Mouse (Mus musculus) heart, adult 18-20 months (tissue): ENCODE data around the gene Tubb5. TPM values are rescaled to one million over a fixed set of nuclear protein-coding genes. Genes with fewer than 3 reads are reported as not detected.

ENCODE experiments used
- DNase-seq, 2 experiments: peaks; one replicate each; pipeline ENCODE4 v3.0.0; 2021 to 2022; ENCODE audit warnings: mixed read lengths in 1 of 2
- total RNA-seq, 2 experiments: library from RNA; stranded (reverse); gene quantifications; 2 replicates each; pipeline ENCODE4 v1.2.3; 2021

The Tubb5 gene
- total RNA-seq, 2 experiments from 2014 or later: 89.4 to 92.2 TPM

DNA sequence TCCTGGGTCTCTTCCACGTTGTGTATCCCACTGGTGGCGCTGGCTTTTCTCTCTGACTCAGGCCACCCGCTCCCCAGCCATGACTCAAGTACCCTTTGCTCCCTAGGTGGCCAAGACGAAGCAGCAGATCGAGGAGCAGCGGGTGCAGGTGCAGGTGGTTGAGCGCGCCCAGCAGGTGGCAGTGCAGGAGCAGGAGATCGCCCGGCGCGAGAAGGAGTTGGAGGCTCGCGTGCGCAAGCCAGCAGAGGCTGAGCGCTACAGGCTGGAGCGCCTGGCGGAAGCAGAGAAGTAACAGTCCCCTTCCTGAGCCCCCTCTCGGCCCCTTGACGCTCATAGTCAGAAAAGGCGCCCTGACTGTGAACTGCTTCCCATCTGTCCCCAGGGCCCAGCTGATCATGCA lies 8.4 kb downstream of the Tubb5 start:
- DNase-seq: peak; percentile 86 to 87

- DNase-seq: no peak
These were observed 12.8 kb downstream of the Tubb5 start for GRCm38 (mm10) chr17:35825109-35825850.

DNA sequence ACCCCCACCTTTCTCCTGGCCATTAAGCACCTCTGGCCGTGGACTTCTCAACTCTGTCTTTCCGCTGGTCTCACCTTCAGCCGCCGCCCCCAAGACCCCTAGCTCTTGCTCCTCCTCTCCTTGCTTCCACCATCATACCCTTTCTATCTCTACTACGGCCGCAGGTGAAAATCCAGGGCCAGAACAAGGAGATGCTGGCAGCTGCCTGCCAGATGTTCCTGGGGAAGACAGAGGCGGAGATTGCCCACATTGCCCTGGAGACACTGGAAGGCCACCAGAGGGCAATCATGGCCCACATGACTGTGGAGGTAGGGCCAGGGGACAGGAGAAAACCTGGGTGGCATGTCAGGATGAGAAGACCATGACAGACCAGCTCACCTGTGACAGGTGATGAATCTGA lies 13.7 kb downstream of the Tubb5 start:
- peak in 1 of 2 experiments; percentile 52 for DNase-seq

DNA sequence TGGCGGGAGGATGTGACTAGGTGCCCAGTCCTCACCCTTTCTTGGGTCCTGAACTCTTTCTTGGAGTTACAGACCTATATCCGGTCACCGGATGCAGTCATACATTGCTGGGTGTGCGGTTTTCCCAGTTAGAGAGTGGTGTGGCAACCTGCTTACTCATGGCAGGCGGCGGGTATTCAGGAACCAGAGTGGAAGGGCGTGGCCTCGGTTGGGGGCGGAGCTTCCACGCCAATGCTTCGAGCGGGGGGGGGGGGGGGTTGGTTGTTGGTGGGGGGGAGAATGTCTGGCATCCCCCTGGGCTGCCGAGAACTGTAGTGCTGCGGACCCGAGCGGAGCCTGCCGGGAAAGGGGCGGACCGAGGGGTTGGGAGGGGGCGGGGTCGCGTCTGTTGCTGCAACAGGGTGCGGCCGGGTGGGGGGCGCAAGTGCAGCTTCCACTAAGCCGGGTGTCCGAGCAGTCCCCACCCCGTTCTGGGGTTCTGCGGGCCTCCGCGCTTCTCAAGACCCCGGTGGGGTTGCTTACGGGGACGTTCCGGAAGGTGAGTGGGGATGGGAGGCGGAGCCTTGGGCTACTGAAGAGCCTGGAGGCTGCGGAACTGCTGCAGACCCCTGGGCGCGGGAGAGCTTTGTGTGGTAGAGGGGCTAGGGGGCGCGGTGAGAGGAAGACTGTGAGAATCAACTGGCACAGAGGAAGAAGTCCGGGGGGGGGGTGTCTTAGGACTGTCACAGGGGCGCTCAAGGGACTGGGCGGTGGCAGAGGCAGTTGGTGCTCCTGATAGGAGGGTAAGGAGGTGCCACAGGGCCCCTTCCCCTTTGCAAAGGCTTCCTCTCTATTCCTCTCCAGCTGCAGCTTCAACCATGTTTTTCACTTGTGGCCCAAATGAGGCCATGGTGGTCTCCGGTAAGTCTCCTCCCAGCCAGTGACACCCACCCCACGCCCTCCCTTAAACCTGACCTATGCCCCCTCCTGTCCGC lies 14.9 kb downstream of the Tubb5 start, which contains the start of gene Flot1:
Gene Flot1 (plus strand): TSS at position 267 of the 974 bp plus-strand sequence.
- DNase-seq: peak; percentile 91 to 93

DNA sequence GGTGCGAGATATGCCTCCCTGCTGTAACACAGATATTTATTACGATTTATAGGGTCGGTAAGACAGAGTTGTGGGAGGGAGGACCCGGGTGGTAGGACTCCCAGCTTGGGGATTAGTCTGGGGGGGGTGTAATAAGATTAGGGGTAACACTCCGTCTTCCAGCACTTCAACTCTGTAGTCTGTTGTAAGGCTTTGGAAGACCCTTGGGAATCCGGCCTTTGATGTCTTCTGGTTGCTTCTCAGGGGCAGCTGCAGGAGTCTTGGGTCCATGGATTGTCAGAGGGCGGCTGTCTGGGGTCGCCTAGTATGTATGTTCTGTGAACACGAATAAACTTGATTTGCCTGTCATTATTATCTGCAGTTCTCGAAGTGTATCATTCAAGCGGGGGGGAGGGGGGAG lies 15.5 kb downstream of the Tubb5 start:
- no peak for DNase-seq

- peak; percentile 93 to 95 for DNase-seq
These were observed 16.4 kb downstream of the Tubb5 start, which contains the start of gene Ier3 for GRCm38 (mm10) chr17:35821439-35822430. Ier3 (plus strand) TSS chr17:35821684.

DNA sequence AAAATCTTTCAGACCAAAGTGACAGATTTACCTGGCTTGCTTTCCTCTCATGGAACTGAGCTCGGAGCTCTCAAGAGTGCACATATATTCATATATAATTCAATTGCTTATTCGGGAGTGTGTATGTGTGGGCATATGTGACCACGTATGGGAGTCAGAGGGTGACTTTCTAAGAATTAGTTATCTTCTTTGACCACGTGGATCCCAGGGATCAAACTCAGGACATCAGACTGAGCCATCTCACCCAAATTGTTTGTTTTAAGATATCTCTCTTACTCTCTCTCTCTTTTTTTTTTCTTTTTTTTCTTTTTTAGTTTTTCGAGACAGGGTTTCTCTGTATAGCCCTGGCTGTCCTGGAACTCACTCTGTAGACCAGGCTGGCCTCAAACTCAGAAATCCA lies 18.0 kb downstream of the Tubb5 start:
- no peak for DNase-seq

DNA sequence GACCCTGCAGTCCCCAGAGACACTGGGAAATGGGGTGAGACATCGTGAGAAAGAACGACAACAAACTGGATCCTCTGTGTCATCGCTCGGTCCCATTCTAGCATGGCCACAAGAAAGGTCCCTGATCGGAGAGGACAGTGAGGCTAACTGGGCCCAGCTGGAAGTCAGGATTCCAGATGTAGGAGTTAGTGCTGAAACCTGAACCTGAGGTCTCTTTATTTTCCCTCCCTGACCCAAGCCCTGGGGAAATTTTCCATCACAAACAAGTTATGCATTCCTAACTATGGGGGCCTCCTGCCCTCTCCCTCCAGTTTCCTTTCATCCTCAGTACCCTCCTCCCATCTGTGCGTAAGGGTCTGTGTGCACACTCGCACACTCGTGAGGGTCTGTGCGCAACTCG lies 20.9 kb downstream of the Tubb5 start:
- no peak for DNase-seq

- DNase-seq: no peak
These were observed 21.4 kb downstream of the Tubb5 start for GRCm38 (mm10) chr17:35816686-35817085.

DNA sequence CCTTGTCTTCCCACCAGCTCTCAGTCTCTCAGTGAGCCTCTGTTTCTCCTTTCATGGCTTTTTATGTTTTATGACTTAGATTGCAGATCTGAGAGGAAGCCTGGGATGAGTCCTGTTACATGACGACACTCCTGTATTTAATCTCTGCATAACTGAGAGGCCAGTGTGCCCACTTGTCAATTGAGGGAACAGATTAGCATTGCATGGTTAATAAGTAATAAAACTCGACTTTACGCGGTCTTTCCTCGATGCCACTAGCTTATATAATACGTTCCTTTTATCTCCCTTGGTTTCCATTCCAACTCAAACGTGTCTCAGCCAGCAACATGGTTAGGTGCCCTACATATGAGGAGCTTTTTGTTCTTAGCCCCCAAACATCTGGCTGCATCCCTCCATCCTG lies 22.3 kb downstream of the Tubb5 start:
- no peak for DNase-seq

- no peak for DNase-seq
These were observed 23.4 kb downstream of the Tubb5 start for GRCm38 (mm10) chr17:35814678-35815077.

- no peak for DNase-seq
These were observed 24.5 kb downstream of the Tubb5 start for GRCm38 (mm10) chr17:35813653-35814052.

DNA sequence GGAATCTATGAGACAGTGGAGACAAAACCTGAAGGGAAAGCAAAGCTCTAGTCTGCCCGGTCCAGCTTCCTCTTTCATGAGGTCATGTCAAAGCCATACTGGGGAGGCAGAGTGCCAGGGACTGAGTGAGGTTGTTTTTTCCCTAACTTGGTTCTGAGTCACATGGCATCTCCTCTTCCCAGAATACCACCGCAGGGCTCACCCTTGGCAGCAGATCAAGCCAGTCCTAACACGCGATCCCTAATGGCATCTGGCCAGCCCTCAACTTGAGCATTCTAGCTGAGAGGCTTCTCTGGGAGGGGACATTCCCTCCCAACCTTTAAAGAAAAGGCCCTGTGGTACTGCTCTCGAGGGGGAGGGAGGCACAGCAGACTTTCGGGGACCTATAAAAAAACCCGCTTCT lies 24.9 kb downstream of the Tubb5 start:
- peak; percentile 97 for DNase-seq

DNA sequence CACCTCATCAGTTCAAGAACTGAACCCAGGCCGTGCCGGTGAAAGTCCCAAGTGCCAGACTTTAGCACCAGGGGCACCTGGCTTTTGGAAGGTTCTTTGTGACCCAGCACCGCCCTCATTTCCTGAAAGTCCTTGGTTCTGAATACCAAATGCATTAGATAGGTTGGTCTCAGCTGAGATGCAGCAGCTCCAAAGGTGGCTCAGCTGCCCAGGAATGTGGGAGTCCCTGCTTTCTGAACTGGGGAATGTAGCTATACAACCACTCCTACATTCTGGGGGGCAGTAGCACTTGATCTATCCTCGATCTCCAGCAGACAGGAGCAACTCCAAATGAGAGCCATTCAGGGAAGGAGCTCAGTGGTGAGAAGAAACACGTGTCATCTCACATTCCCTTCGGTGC lies 25.4 kb downstream of the Tubb5 start:
- DNase-seq: no peak

DNA sequence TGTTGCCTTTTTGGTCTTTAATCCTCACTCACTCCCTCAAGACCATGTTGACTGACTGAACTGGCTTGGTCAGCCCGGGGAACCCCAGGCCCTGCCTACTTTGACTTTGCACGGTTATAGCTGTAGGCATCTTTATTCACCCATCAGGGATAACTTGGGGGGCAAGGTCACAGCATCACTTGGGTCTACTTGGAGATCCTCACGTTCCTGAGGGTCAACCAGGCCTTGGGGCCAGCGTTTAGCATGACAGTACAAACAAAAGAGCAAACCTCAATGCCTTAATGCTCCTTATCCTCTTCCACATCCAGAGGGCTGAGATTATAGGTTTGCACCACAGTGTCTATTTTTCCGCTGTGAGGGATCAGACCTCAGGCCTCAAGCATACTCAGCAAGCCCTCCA lies 25.8 kb downstream of the Tubb5 start:
- no peak for DNase-seq

GRCm38 (mm10) chr17:35810900-35811648 lies 27.0 kb downstream of the Tubb5 start:
- peak; percentile 53 to 54 for DNase-seq

DNA sequence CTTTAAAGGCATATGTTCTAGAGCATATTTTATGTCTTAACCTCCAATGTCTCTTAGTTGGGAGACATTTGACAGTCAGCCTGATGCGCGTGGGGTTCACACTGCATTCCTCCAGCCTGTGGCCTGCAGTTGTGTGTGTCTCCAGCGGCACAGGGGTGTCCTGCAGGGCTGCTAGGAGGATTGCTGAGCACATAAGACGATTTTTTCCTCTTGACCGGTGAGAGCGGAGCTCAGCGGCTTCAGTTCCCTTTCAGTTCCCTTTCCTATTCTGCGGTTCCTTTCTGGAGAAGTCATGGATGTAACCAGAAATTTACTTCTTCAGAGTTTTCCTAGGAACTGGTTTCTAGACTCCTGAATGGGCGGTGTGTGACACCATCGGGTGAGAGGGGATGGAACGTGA lies 28.7 kb downstream of the Tubb5 start:
- DNase-seq: no peak

- peak; percentile 84 to 91 for DNase-seq
These were observed 30.0 kb downstream of the Tubb5 start for GRCm38 (mm10) chr17:35808073-35808472.

- DNase-seq: no peak
These were observed 34.2 kb downstream of the Tubb5 start for GRCm38 (mm10) chr17:35803858-35804399.

DNA sequence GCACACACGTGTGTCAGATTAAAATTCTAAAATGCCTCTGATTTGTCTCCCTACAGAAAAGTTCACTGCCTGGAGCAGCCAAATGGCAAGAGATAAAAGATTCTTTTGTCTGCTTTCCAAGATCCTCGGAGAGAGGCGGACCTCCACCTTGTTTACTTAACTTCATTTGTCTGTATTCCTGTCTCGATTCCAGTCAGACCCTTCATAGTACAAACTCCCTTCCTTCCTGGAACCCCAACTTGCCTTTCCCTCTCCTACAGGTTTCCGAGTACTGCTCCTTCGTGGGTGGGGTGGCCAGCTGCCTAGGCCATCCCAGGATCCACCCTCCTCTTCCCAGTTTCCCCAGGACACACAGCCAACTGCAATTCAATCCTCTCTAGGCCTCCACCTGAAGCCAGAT lies 35.1 kb downstream of the Tubb5 start:
- peak in 1 of 2 experiments; percentile 63 for DNase-seq

DNA sequence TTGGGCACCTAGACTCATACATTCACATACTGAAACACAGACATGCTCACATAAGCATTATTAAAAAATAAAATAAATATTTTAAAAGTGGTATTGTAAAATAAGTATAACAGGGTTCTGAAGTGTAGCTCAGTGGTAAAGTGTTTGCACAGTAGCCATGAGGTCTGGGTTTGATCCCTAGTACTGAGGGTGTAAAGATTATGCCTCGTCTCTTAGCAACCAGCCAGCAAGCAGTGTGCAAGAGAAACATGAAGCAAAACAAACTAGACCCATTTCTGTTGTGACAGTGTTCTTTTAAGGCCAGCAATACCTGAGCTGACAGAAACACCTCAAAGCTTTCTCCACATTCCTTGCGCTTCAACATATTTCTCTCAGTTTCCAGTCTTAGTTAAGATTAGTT lies 37.2 kb downstream of the Tubb5 start:
- no peak for DNase-seq
